Mouse (Mus musculus) megakaryocyte, adult 5-6 weeks (primary cell): Measurements from ENCODE around the gene Tacc3. TPM values are rescaled to one million over a fixed set of nuclear protein-coding genes. Genes with fewer than 3 reads are reported as not detected.

Experiments
- ATAC-seq: 2 replicates; pipeline ENCODE4 v1.8.0; 2016; ENCODE audit warnings: mild to moderate bottlenecking, inconsistent platforms; ENCODE audit not compliant: poor library complexity, severe bottlenecking
- total RNA-seq, 2 experiments: library from RNA; stranded (forward) in 1 of 2; stranded (reverse) in 1 of 2; fragments of 153-499, 151-499 nt in 1 of 2; fragments of 221-1000, 200-1000 nt in 1 of 2; gene quantifications; 2 replicates each; pipeline versions ENCODE4 v1.2.3 to v1.2.4; 2015 to 2017

Gene Tacc3
- total RNA-seq, 2 experiments from 2014 or later, result 163 to 193 TPM

GRCm38 (mm10) chr5:33692393-33692792 is 34.5 kb downstream of the Tacc3 start:
- no peak for ATAC-seq

GRCm38 (mm10) chr5:33694461-33694847 is 36.5 kb downstream of the Tacc3 start:
- no peak for ATAC-seq

GRCm38 (mm10) chr5:33694848-33695717 is 37.2 kb downstream of the Tacc3 start:
- ATAC-seq, result no peak

- ATAC-seq, result no peak
These were observed 37.8 kb downstream of the Tacc3 start for GRCm38 (mm10) chr5:33695718-33696121.

- no peak for ATAC-seq
These were observed 38.5 kb downstream of the Tacc3 start for GRCm38 (mm10) chr5:33696430-33696829.

GRCm38 (mm10) chr5:33697534-33697933 is 39.6 kb downstream of the Tacc3 start:
- ATAC-seq, result no peak

GRCm38 (mm10) chr5:33697947-33698512 is 40.1 kb downstream of the Tacc3 start:
- ATAC-seq, result no peak

GRCm38 (mm10) chr5:33698669-33699068 is 40.7 kb downstream of the Tacc3 start:
- ATAC-seq, result no peak

GRCm38 (mm10) chr5:33700010-33700409 is 42.1 kb downstream of the Tacc3 start:
- no peak for ATAC-seq

GRCm38 (mm10) chr5:33701832-33702231 is 43.9 kb downstream of the Tacc3 start:
- no peak for ATAC-seq

- no peak for ATAC-seq
These were observed 46.1 kb downstream of the Tacc3 start for GRCm38 (mm10) chr5:33703999-33704398.

- ATAC-seq, result no peak
These were observed 47.1 kb downstream of the Tacc3 start for GRCm38 (mm10) chr5:33704945-33705611.

GRCm38 (mm10) chr5:33705612-33706349 is 47.9 kb downstream of the Tacc3 start:
- no peak for ATAC-seq

- no peak for ATAC-seq
These were observed 48.4 kb downstream of the Tacc3 start for GRCm38 (mm10) chr5:33706350-33706629.

- no peak for ATAC-seq
These were observed 49.2 kb downstream of the Tacc3 start for GRCm38 (mm10) chr5:33707163-33707562.

GRCm38 (mm10) chr5:33709037-33709436 is 51.1 kb downstream of the Tacc3 start:
- no peak for ATAC-seq

- no peak for ATAC-seq
These were observed 54.6 kb downstream of the Tacc3 start for GRCm38 (mm10) chr5:33712550-33712949.

GRCm38 (mm10) chr5:33715182-33715581 is 57.3 kb downstream of the Tacc3 start:
- no peak for ATAC-seq

GRCm38 (mm10) chr5:33716467-33716866 is 58.5 kb downstream of the Tacc3 start:
- no peak for ATAC-seq

- no peak for ATAC-seq
These were observed 60.5 kb downstream of the Tacc3 start for GRCm38 (mm10) chr5:33718460-33718859.

GRCm38 (mm10) chr5:33720852-33721490 is 63.0 kb downstream of the Tacc3 start:
- ATAC-seq, result no peak
